Mouse (Mus musculus) heart, embryonic 11.5 days (tissue): Measurements from ENCODE around the gene Tbc1d16. TPM values are rescaled to one million over a fixed set of nuclear protein-coding genes. Genes with fewer than 3 reads are reported as not detected.

Source experiments
- ATAC-seq: fragments of 200-750 bp; cut with Nextera tagmentation; replicated peaks from 2 replicates; pipeline ENCODE4 v1.8.0; 2017; ENCODE audit warnings: moderate library complexity; ENCODE audit not compliant: insufficient number of reproducible peaks, low FRiP score, low TSS enrichment
- H3K27ac ChIP-seq: fragments of 300-500 bp; sonication (generic); 2 replicates; pipeline ENCODE4 v1.5.1; 2014; ENCODE audit warnings: mild to moderate bottlenecking, low read depth, low read length
- H3K27me3 ChIP-seq: fragments of 300-500 bp; sonication (generic); 2 replicates; pipeline ENCODE4 v1.6.1; 2014; ENCODE audit warnings: mild to moderate bottlenecking, low read length, mixed read lengths; ENCODE audit not compliant: control insufficient read depth, insufficient read depth
- H3K36me3 ChIP-seq: fragments of 300-500 bp; sonication (generic); 2 replicates; pipeline ENCODE4 v1.6.1; 2014; ENCODE audit warnings: mild to moderate bottlenecking, low read length, moderate library complexity, mixed read lengths; ENCODE audit not compliant: control insufficient read depth, insufficient read depth
- H3K4me1 ChIP-seq: fragments of 300-500 bp; sonication (generic); 2 replicates; pipeline ENCODE4 v1.6.1; 2014; ENCODE audit warnings: low read length; ENCODE audit not compliant: control insufficient read depth, insufficient read depth
- H3K4me2 ChIP-seq: fragments of 300-500 bp; sonication (generic); 2 replicates; pipeline ENCODE4 v1.6.1; 2014; ENCODE audit warnings: mild to moderate bottlenecking, moderate library complexity
- H3K4me3 ChIP-seq: fragments of 300-500 bp; sonication (generic); 2 replicates; pipeline ENCODE4 v1.5.1; 2014; ENCODE audit warnings: low read depth, low read length
- H3K9ac ChIP-seq: fragments of 300-500 bp; sonication (generic); 2 replicates; pipeline ENCODE4 v1.6.1; 2014; ENCODE audit warnings: mild to moderate bottlenecking, low read depth, low read length, moderate library complexity
- H3K9me3 ChIP-seq: fragments of 300-500 bp; sonication (generic); replicated peaks from 2 replicates; pipeline ENCODE4 v1.6.1; 2016; ENCODE audit warnings: low read length; ENCODE audit not compliant: control insufficient read depth
- WGBS: fragments of 180-500 bp; shearing (Covaris S2); extraction: QIAGEN DNeasy Blood & Tissue Kit; methylation state at CpG from one replicate; pipeline ENCODE4 v1.1.7; 2014; ENCODE audit not compliant: insufficient replicate concordance; 5-methylcytosine and 5-hydroxymethylcytosine counted together
- polyA plus RNA-seq: library from polyadenylated mRNA; unstranded; fragments of >200 nt; fragmentation: Nextera tagmentation; extraction: Ambion mirVana; gene quantifications from 2 replicates; pipeline ENCODE4 v1.2.1, GENCODE M21; 2014

Gene Tbc1d16
- polyA plus RNA-seq, 1 experiment from 2014 or later: 4.7 TPM

DNA sequence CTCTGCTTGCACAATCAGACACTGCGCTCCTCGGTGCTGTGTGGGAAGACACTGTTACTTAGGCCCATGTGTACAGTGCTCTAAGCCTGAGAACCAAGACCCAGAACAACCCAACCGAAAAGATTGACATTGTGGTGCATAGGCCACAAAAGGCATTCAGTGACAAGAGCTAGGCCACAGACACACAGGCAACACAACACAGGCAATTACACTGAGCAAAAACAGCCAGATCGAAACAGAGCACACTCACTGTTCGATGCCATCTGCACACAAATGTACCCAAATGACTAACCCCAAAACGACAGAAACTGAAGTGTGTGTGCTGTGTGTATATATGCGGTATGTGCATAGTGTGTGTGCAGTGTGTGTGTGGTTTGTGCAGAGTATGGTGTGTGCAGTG is 63.9 kb downstream of the Tbc1d16 start:
- 93% methylated on average over 7 of the region's 7 CpGs for WGBS

DNA sequence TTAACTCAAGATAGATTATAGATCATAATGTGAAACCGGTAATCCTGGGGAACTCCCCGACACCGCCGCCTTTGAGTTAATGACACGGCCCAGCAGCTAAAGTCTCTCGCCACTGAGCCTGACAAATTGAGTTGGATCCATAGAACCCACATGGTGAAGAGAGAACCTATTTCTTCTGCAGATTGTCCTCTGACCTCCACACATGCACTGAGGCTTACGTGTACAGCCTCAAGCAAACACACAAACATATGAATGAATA is 64.6 kb downstream of the Tbc1d16 start:
- WGBS: 89% methylated on average over 7 of the region's 7 CpGs
- no peak overlapping the region for H3K27ac ChIP-seq
- no peak overlapping the region for H3K4me2 ChIP-seq
- ATAC-seq: no peak
- H3K27me3 ChIP-seq: peaks cover under 1% of the 10 kb centered on the region
- no peak overlapping the region for H3K4me3 ChIP-seq
- no peaks in the 10 kb centered on the region for H3K4me1 ChIP-seq
- H3K36me3 ChIP-seq: no peaks in the 10 kb centered on the region
- H3K9ac ChIP-seq: no peak overlapping the region
- no peaks in the 10 kb centered on the region for H3K9me3 ChIP-seq

More for the DNA sequence above, 63.9 kb downstream of the Tbc1d16 start:
- Histone ChIP-seq H3K36me3 (no peaks in the 10 kb centered on the region), H3K4me2 (no peak overlapping the region), H3K27me3 (no peaks in the 10 kb centered on the region), H3K27ac (no peak overlapping the region), H3K4me3 (no peak overlapping the region), H3K9ac (no peak overlapping the region), H3K4me1 (no peaks in the 10 kb centered on the region), H3K9me3 (no peaks in the 10 kb centered on the region)
- ATAC-seq: no peak

DNA sequence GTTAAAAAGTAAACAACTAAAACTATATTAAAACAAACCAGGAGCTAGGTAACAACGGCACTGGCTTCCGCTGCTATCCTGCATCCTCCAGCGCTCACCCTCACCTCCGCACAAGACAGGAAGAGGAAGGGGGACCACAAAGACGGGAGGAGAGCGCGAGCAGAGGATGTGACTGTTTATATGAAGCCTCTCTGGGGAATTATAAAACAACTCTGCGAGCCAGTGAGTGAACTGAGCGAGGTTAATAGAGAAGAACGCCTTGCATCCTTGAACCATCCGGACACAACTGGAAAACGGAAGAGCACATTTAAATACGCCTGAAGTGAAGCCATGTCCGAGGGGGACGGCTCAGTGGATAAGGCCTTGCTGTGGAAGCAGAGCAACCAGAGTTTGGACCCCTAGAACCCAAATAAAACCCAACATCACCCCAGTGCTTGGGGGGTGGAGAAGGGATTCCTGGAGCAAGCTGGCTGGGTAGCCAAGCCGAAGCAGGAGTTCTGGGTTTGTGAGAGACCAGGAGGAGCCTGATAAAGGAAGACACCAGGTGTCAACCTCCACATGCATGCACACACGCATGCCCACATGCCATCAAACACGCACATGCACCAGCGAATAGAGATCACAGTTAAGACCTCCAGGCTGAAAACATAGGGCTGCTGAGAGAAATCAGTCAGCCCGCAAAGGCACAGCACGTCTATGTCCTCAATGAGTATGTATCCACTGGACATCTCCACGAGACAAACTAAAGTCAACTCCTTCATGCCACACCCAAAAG is 65.2 kb downstream of the Tbc1d16 start:
- H3K27me3 ChIP-seq: peaks cover 6% of the 10 kb centered on the region
- no peak overlapping the region for H3K4me2 ChIP-seq
- H3K9me3 ChIP-seq: no peaks in the 10 kb centered on the region
- H3K27ac ChIP-seq: peak overlapping the region; percentile 47; the same call in 1 of the 2 replicates
- ATAC-seq: no peak
- peaks cover 2% of the 10 kb centered on the region for H3K4me1 ChIP-seq
- no peaks in the 10 kb centered on the region for H3K36me3 ChIP-seq
- H3K9ac ChIP-seq: no peak overlapping the region
- 66% methylated on average over 22 of the region's 22 CpGs for WGBS
- H3K4me3 ChIP-seq: no peak overlapping the region

DNA sequence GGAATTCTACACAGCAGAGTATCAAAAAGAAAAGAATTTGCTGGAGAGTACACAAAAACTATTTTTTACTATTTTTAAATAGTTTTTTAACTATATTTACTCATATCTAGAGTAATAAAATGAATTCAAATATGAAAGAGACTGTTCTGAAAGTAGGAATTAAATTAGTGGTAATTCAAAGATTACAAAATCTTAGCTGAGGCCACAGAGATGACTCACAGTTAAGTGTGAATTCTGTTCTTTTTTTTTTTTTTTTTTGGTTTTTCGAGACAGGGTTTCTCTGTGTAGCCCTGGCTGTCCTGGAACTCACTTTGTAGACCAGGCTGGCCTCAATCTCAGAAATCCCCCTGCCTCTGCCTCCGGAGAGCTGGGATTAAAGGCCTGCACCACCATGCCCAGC is 66.6 kb downstream of the Tbc1d16 start:
- Histone ChIP-seq H3K36me3 (no peaks in the 10 kb centered on the region), H3K27ac (no peak overlapping the region), H3K9me3 (no peaks in the 10 kb centered on the region), H3K4me3 (no peak overlapping the region), H3K4me1 (peaks cover 16% of the 10 kb centered on the region), H3K4me2 (no peak overlapping the region), H3K9ac (no peak overlapping the region), H3K27me3 (peaks cover 18% of the 10 kb centered on the region)
- 69% methylated on average over 2 of the region's 2 CpGs for WGBS
- no peak for ATAC-seq

DNA sequence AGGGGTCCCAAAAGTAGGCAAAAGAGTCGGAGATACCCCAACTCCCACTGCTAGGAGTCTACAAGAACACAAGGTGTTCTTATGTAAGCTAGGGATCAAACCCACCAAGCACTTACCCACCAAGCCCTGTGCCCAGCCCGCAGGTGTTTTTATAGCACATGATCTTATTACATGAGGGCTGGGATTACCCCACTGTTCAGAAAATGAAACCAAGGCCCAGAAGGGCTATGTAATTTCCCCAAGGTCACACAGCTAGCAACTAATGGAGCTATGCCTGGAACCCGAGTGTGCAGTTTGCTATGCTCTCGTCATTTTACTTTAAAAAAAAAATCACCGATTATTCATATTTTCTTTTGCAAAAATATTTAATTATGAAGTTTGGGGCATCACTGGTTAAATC is 68.2 kb downstream of the Tbc1d16 start:
- Histone ChIP-seq H3K4me2 (peak overlapping the region; percentile 46), H3K4me3 (no peak overlapping the region; the same call in 1 of the 2 replicates), H3K36me3 (no peaks in the 10 kb centered on the region), H3K27me3 (peaks cover 27% of the 10 kb centered on the region), H3K4me1 (peaks cover 20% of the 10 kb centered on the region), H3K27ac (no peak overlapping the region), H3K9ac (no peak overlapping the region), H3K9me3 (no peaks in the 10 kb centered on the region)
- no peak for ATAC-seq
- WGBS: 87% methylated on average over 5 of the region's 5 CpGs

DNA sequence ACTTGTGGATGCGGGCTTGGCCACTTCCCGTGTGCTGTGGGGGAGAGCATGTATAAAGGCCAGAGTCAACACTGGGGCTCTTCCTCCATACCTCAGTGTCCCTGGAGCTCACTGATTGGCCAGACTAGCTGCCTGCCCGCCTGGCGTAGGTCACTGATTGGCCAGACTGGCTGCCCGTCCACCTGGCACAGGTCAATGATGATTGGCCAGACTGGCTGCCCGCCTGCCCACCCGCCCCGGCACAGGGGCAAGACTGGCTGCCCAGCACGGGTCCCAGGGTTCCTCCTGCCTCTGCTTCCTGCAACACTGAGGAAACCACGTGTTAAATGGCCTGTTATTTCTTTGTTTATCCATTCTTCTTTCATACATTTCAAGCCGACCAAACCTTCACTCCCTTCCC is 68.8 kb downstream of the Tbc1d16 start:
- H3K4me3 ChIP-seq: no peak overlapping the region; the same call in 1 of the 2 replicates
- no peak overlapping the region for H3K9ac ChIP-seq
- H3K27ac ChIP-seq: no peak overlapping the region
- peaks cover 20% of the 10 kb centered on the region for H3K4me1 ChIP-seq
- peak; percentile 87 for ATAC-seq
- no peaks in the 10 kb centered on the region for H3K36me3 ChIP-seq
- no peaks in the 10 kb centered on the region for H3K9me3 ChIP-seq
- H3K27me3 ChIP-seq: peaks cover 27% of the 10 kb centered on the region
- H3K4me2 ChIP-seq: peak overlapping the region; percentile 46
- WGBS: 29% methylated on average over 11 of the region's 11 CpGs

DNA sequence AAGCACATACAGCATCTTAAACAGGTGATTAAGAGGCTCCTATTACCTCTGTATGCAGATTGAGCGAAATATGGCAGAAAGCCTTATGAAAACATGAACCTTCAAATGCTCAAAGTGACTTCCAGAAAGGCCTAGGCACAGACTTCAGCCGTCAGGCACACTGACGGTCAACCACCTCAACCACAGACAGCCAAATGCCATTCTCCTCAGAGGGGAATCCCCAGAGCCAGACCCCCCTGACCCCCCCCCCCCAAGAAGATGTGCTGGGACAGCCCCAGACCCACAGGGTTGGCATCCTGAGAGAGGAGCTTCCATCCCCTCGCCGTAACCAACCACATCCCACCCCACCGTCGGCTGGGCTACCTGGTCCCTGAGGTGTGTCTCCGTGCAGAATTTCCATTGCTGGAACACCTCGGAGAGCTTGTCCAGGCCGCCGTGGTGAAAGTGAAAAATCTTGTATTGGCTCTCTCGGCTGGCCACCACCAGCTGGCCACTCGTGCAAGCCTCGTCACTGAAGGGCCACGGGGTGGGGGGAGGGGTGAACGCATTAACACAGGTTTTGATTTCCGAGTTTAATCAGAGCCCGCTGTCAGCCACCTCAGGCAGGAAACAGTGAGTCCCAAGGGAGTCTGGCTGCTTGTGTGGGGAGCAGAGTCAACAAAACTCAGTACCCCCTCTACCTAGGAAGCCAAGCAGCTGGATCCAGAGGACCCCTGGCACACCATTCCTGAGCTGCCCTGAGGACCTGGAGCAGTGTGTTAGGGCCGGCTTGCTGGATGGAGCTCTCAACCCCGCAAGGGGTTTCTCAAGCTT is 70.7 kb downstream of the Tbc1d16 start:
- H3K36me3 ChIP-seq: no peaks in the 10 kb centered on the region
- no peak for ATAC-seq
- peak overlapping the region; percentile 31 for H3K4me2 ChIP-seq
- H3K9me3 ChIP-seq: no peaks in the 10 kb centered on the region
- H3K4me1 ChIP-seq: peaks cover 22% of the 10 kb centered on the region
- H3K27ac ChIP-seq: no peak overlapping the region
- no peak overlapping the region for H3K4me3 ChIP-seq
- 30% methylated on average over 20 of the region's 20 CpGs for WGBS
- H3K9ac ChIP-seq: 0 out of 2 replicates have a peak overlapping the region, but pooled peaks have one; percentile 30
- H3K27me3 ChIP-seq: peaks cover 27% of the 10 kb centered on the region

DNA sequence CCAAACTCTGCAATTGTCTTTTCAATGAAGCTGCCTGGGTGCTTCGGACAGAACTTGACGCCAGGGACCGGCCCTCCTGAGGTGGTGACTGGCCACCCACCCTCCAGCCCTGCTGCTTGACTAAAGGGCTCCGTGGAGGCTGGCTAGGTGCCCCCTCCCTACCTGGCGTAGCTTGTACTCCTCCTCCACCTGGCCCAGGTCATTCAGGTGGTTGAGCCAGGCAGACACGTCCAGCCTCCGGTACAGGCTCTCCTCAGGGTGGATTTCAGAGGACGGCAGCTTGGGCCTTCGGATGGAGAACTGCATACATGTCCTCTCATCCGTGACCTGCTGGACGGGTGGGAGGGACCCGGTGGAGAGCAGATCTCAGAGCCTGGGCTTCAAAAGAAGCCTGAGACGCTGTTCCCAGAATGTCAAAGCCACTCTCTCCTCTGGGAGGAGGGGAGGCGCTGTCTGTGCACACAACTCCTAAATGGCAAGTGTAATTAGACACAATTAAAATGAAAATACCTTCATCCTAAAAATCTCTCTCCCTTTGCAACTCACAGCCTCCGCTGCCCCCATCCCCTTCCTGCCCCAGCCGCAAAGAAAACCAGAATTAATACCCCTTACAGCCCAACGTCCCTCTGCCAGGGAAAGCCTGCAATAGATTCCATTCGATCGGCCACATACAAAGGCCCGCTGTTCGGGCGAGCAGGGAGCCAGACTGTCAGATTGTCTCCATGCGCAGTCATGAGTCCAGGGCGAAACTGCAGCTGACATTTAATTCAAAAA is 71.6 kb downstream of the Tbc1d16 start:
- Histone ChIP-seq H3K4me2 (peak overlapping the region; percentile 31), H3K9me3 (no peaks in the 10 kb centered on the region), H3K27ac (no peak overlapping the region), H3K9ac (no peak overlapping the region), H3K4me1 (peaks cover 28% of the 10 kb centered on the region), H3K27me3 (peaks cover 27% of the 10 kb centered on the region), H3K36me3 (no peaks in the 10 kb centered on the region), H3K4me3 (no peak overlapping the region)
- ATAC-seq: no peak
- 35% methylated on average over 24 of the region's 24 CpGs for WGBS
